Mouse (Mus musculus): ENCODE results near the gene Klhl31. TPM values are rescaled to one million over a fixed set of nuclear protein-coding genes. Genes with fewer than 3 reads are reported as not detected.

The Klhl31 gene
- total and polyA plus RNA-seq, 2 experiments from 2014 or later = 0.05 to 0.11 TPM

DNA sequence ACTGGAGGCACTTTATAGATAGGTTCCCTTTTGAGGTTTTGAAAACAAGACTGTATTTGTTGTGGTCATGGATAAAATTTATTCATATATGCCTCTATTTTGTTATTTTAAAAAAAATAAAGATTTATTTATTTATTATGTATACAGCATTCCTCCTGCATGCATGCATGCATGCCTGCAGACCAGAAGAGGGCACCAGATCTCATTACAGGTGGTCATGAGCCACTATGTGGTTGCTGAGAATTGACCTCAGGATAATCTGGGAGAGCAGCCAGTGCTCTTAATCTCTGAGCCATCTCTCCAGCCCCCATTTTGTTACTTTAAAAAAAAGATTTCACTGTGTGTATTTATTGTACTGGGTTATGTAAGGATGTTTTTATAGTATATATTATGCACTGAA is 25.5 kb upstream of the Klhl31 start:
- H3K4me1 ChIP-seq (ENCODE audit: insufficient read depth, low read length) = no peaks in the 10 kb centered on the region
- ATAC-seq (ENCODE audit: low FRiP score) = no peak
- no peaks in the 10 kb centered on the region for H3K27me3 ChIP-seq (ENCODE audit: insufficient read depth, low read length)
- no peaks in the 10 kb centered on the region for H3K36me3 ChIP-seq (ENCODE audit: insufficient read depth, low read length)
- DNase-seq (ENCODE audit: low spot score) = peak; percentile 27
- no peaks in the 10 kb centered on the region for H3K9me3 ChIP-seq (ENCODE audit: low read length)
- no peak overlapping the region for H3K4me3 ChIP-seq (ENCODE audit: low read depth, low read length)
- H3K27ac ChIP-seq (ENCODE audit: low read depth, low read length) = no peak overlapping the region
- no peak overlapping the region for H3K4me2 ChIP-seq (ENCODE audit: low read depth, low read length, poor library complexity, severe bottlenecking)
- no peak overlapping the region for H3K9ac ChIP-seq (replicated peaks; ENCODE audit: low read length, poor library complexity, severe bottlenecking)
- TF ChIP-seq CTCF (IDR thresholded peaks at IDR 0.05) = peak; percentile 72

DNA sequence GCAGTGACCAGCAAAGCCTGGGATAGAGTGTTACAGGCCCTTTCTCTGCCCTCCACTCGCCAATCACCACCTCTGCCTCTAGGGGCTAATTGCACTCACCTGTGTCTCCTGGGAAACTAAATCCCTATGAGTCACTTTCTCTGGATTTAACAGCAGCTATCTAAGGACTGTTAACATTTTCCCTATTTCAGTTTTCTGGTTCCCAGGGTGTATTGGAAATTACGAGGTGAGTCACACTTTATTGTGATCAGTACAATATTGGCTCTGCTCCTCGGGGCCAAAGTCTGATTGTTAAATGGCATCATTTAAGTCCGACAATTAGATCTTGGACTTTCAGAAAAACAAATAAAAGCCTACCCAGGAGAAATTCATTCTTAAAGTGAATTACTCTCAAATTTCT is 24.0 kb upstream of the Klhl31 start:
- H3K4me2 ChIP-seq (ENCODE audit: low read depth, low read length, poor library complexity, severe bottlenecking) = no peak overlapping the region
- no peaks in the 10 kb centered on the region for H3K27me3 ChIP-seq (ENCODE audit: insufficient read depth, low read length)
- ATAC-seq (ENCODE audit: low FRiP score) (no peak), DNase-seq (ENCODE audit: low spot score) (no peak)
- no peak overlapping the region for H3K9ac ChIP-seq (replicated peaks; ENCODE audit: low read length, poor library complexity, severe bottlenecking)
- no peak overlapping the region for H3K27ac ChIP-seq (ENCODE audit: low read depth, low read length)
- H3K9me3 ChIP-seq (ENCODE audit: low read length) = no peaks in the 10 kb centered on the region
- no peak overlapping the region for H3K4me3 ChIP-seq (ENCODE audit: low read depth, low read length)
- H3K4me1 ChIP-seq (ENCODE audit: insufficient read depth, low read length) = no peaks in the 10 kb centered on the region
- WGBS = 82% methylated on average over 4 of the region's 4 CpGs
- no peak for TF ChIP-seq CTCF (IDR thresholded peaks at IDR 0.05)
- H3K36me3 ChIP-seq (ENCODE audit: insufficient read depth, low read length) = no peaks in the 10 kb centered on the region

DNA sequence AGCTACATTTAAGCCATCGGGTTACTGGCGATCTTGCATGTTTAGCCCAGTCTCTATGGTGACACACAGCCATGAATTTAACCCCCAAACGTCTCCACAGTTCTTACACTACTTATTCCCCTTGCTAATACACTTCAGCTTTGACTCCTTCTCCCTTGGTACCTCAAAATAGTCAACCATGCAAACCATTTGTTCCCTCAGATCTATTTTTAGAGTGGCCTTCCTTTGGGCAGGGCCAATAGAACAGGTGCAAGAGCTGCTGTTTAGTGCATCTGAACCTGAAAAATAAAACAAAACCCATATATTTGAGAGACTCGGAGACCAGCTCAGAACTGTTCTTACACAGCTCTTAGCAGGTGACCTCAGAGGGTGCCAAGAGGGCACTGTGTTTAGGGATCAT is 20.4 kb upstream of the Klhl31 start:
- H3K27ac ChIP-seq (ENCODE audit: low read depth, low read length) = no peak overlapping the region
- no peaks in the 10 kb centered on the region for H3K9me3 ChIP-seq (ENCODE audit: low read length)
- H3K9ac ChIP-seq (replicated peaks; ENCODE audit: low read length, poor library complexity, severe bottlenecking) = no peak overlapping the region
- no peaks in the 10 kb centered on the region for H3K36me3 ChIP-seq (ENCODE audit: insufficient read depth, low read length)
- no peaks in the 10 kb centered on the region for H3K27me3 ChIP-seq (ENCODE audit: insufficient read depth, low read length)
- no peaks in the 10 kb centered on the region for H3K4me1 ChIP-seq (ENCODE audit: insufficient read depth, low read length)
- no peak for TF ChIP-seq CTCF (IDR thresholded peaks at IDR 0.05)
- DNase-seq (ENCODE audit: low spot score) (no peak), ATAC-seq (ENCODE audit: low FRiP score) (no peak)
- H3K4me2 ChIP-seq (ENCODE audit: low read depth, low read length, poor library complexity, severe bottlenecking) = no peak overlapping the region
- WGBS = 64% methylated on average over 4 of the region's 4 CpGs
- no peak overlapping the region for H3K4me3 ChIP-seq (ENCODE audit: low read depth, low read length)

DNA sequence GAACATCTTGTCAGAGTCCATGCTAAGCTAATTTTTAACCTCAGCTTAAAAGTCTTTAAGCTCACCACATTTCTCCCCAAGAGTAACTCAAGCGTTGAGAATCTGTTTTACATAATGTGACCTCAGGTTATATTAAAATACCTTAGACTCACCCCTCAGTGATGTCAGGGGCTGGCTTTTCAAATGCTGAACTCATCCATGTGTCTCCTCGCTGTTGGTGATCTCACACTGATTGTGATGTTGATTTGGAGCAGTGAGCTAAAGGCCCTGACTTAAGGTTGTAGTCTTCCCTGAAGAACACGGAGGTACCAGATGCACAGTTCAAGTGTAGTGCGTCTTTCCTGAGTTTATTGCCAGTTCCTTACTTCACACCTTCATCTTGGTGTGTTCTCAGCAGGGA is 19.5 kb upstream of the Klhl31 start:
- H3K27ac ChIP-seq (ENCODE audit: low read depth, low read length) = no peak overlapping the region
- H3K27me3 ChIP-seq (ENCODE audit: insufficient read depth, low read length) = no peaks in the 10 kb centered on the region
- no peak overlapping the region for H3K4me3 ChIP-seq (ENCODE audit: low read depth, low read length)
- H3K4me2 ChIP-seq (ENCODE audit: low read depth, low read length, poor library complexity, severe bottlenecking) = no peak overlapping the region
- 62% methylated on average over 4 of the region's 4 CpGs for WGBS
- no peaks in the 10 kb centered on the region for H3K9me3 ChIP-seq (ENCODE audit: low read length)
- no peaks in the 10 kb centered on the region for H3K36me3 ChIP-seq (ENCODE audit: insufficient read depth, low read length)
- H3K4me1 ChIP-seq (ENCODE audit: insufficient read depth, low read length) = no peaks in the 10 kb centered on the region
- no peak overlapping the region for H3K9ac ChIP-seq (replicated peaks; ENCODE audit: low read length, poor library complexity, severe bottlenecking)
- no peak for ATAC-seq (ENCODE audit: low FRiP score)
- no peak for TF ChIP-seq CTCF (IDR thresholded peaks at IDR 0.05)
- no peak for DNase-seq (ENCODE audit: low spot score)

DNA sequence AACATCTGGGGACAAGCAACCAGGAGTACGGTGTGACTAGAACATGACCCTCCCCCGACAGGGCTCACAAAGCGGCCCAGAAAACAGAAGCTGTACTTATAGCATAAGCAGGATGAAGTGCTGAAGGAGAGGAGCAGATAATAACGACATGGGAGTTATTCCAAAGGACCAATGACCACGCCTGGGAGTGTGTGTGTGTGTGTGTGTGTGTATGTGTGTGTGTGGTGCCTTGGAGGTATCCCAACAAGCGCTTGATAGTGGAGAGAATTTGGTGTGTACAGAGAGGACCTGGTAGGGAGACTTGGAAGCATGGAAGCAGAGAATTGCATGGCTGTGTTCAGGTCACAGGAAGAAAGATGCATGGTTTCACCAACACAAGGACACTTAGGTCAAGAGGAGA is 18.5 kb upstream of the Klhl31 start:
- no peak overlapping the region for H3K4me3 ChIP-seq (ENCODE audit: low read depth, low read length)
- H3K9me3 ChIP-seq (ENCODE audit: low read length) = no peaks in the 10 kb centered on the region
- WGBS = 77% methylated on average over 6 of the region's 6 CpGs
- ATAC-seq (ENCODE audit: low FRiP score) = no peak
- no peaks in the 10 kb centered on the region for H3K4me1 ChIP-seq (ENCODE audit: insufficient read depth, low read length)
- no peaks in the 10 kb centered on the region for H3K36me3 ChIP-seq (ENCODE audit: insufficient read depth, low read length)
- H3K27me3 ChIP-seq (ENCODE audit: insufficient read depth, low read length) = no peaks in the 10 kb centered on the region
- no peak for TF ChIP-seq CTCF (IDR thresholded peaks at IDR 0.05)
- no peak overlapping the region for H3K27ac ChIP-seq (ENCODE audit: low read depth, low read length)
- no peak for DNase-seq (ENCODE audit: low spot score)
- H3K4me2 ChIP-seq (ENCODE audit: low read depth, low read length, poor library complexity, severe bottlenecking) = no peak overlapping the region
- no peak overlapping the region for H3K9ac ChIP-seq (replicated peaks; ENCODE audit: low read length, poor library complexity, severe bottlenecking)

DNA sequence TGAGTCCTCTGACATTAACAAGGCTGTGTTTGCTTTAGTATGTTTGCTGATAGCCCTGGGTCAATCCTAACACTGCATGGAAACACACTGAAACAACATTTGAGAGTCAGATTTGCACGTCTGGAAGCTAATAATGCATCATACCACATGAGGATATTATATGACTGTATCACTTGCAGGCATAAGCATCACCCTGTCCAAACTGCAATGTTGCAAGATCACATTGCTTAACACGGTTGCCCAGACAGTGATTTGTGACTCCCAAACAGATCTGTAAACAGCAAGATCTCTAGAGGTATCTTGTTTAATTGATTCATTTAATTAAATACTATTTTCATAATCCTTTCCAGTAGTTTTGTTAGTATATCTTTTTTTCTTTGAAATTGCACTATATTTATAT is 17.9 kb upstream of the Klhl31 start:
- Histone ChIP-seq H3K27me3 (ENCODE audit: insufficient read depth, low read length) (no peaks in the 10 kb centered on the region), H3K4me1 (ENCODE audit: insufficient read depth, low read length) (no peaks in the 10 kb centered on the region), H3K36me3 (ENCODE audit: insufficient read depth, low read length) (no peaks in the 10 kb centered on the region), H3K4me2 (ENCODE audit: low read depth, low read length, poor library complexity, severe bottlenecking) (no peak overlapping the region), H3K9ac (replicated peaks; ENCODE audit: low read length, poor library complexity, severe bottlenecking) (no peak overlapping the region), H3K27ac (ENCODE audit: low read depth, low read length) (no peak overlapping the region), H3K9me3 (ENCODE audit: low read length) (no peaks in the 10 kb centered on the region), H3K4me3 (ENCODE audit: low read depth, low read length) (no peak overlapping the region)
- DNase-seq (ENCODE audit: low spot score) (no peak), ATAC-seq (ENCODE audit: low FRiP score) (no peak)
- 79% methylated on average over 2 of the region's 2 CpGs for WGBS
- TF ChIP-seq CTCF (IDR thresholded peaks at IDR 0.05) = no peak

DNA sequence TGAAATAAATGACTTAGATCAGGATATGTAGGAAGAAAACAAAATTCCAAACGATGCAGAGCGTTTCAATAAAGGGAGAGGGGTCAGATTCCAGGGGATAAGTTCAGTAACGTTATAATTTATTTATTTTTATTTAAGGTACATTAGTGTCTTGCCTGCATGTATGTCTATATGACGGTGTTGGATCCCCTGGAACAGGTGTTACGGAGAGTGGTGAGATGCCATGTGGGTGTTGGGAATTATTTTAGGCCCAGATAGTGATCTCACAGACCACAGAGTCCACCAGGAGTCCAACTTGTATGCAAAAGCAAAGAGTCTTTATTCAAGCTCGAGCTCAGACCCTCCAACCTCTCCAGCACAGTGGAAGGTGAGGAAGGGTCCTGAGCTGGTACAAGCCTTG is 16.2 kb upstream of the Klhl31 start:
- Histone ChIP-seq H3K9ac (replicated peaks; ENCODE audit: low read length, poor library complexity, severe bottlenecking) (no peak overlapping the region), H3K27ac (ENCODE audit: low read depth, low read length) (no peak overlapping the region), H3K9me3 (ENCODE audit: low read length) (no peaks in the 10 kb centered on the region), H3K27me3 (ENCODE audit: insufficient read depth, low read length) (no peaks in the 10 kb centered on the region; the same call in 1 of the 2 replicates), H3K4me2 (ENCODE audit: low read depth, low read length, poor library complexity, severe bottlenecking) (no peak overlapping the region), H3K36me3 (ENCODE audit: insufficient read depth, low read length) (no peaks in the 10 kb centered on the region), H3K4me3 (ENCODE audit: low read depth, low read length) (no peak overlapping the region), H3K4me1 (ENCODE audit: insufficient read depth, low read length) (no peaks in the 10 kb centered on the region)
- ATAC-seq (ENCODE audit: low FRiP score) = no peak
- DNase-seq (ENCODE audit: low spot score) = no peak
- 88% methylated on average over 6 of the region's 6 CpGs for WGBS
- TF ChIP-seq CTCF (IDR thresholded peaks at IDR 0.05) = no peak

All from midbrain, postnatal 0 days (tissue).